Mouse (Mus musculus): ENCODE data around the gene Fgfr2.

- TF ChIP-seq POLR2A (IDR thresholded peaks at IDR 0.05; ENCODE audit: borderline replicate concordance, extremely low read depth, insufficient read depth, insufficient read length, poor library complexity, severe bottlenecking) (no peak), CTCF (IDR thresholded peaks at IDR 0.05; ENCODE audit: borderline replicate concordance, extremely low read depth, insufficient read depth, insufficient read length) (peak; percentile 51; the same call in 1 of the 2 replicates)
These were observed 2518.0 kb downstream of the Fgfr2 start for GRCm38 (mm10) chr7:130605111-130605510.

Measured in brain, embryonic 14.5 days (tissue).